Mouse (Mus musculus) lung, postnatal 0 days (tissue): Measurements from ENCODE around the gene C87436.

ENCODE experiments used
- CTCF ChIP-seq: IDR thresholded peaks from 2 replicates; pipeline ENCODE4 v1.5.1; 2016; ENCODE audit warnings: antibody characterized with exemption, mild to moderate bottlenecking
- EP300 ChIP-seq: IDR thresholded peaks from 2 replicates; pipeline ENCODE4 v1.6.1; 2016; ENCODE audit warnings: antibody characterized with exemption, mild to moderate bottlenecking, control low read depth

- no peak for TF ChIP-seq CTCF
- no peak; the same call in 1 of the 2 replicates for TF ChIP-seq EP300
Measured at GRCm38 (mm10) chr6:86480189-86480831, 42.1 kb downstream of the C87436 start.
